Mouse (Mus musculus) CD4-positive, CD25-positive, alpha-beta regulatory T cell, adult 2 months (primary cell): ENCODE measurements around the gene 1110051M20Rik.

Source experiments
- DNase-seq: peaks from one replicate; pipeline ENCODE4 v3.0.0-alpha.2; 2012; ENCODE audit warnings: low read depth, low spot score

Gene 1110051M20Rik

GRCm38 (mm10) chr2:91349974-91350457 lies 94.5 kb downstream of the 1110051M20Rik start:
- no peak for DNase-seq

GRCm38 (mm10) chr2:91348936-91349335 lies 95.6 kb downstream of the 1110051M20Rik start:
- DNase-seq: no peak

- DNase-seq: no peak
These were observed 98.9 kb downstream of the 1110051M20Rik start for GRCm38 (mm10) chr2:91345644-91346043.

- no peak for DNase-seq
These were observed 104.9 kb downstream of the 1110051M20Rik start for GRCm38 (mm10) chr2:91339591-91339990.

DNA sequence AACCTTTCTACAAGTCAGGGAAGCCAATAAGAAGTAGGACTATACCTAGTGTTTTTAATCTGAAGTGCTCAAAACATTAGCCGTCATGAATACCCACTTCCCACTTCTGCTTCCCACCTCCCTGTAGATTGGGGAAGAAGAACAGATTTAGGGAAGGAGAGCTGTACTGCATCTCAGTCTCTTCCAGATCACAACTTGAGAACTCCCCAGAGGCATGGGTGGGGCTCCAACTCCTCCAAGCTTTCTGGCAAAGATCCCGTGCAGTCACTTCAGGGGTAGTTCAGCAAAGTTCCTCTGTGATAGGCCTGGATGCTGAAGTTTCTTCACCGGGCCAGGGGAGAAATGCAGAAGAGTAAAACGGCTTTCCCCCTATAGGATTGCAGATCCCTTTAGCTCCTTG lies 109.4 kb downstream of the 1110051M20Rik start:
- DNase-seq: no peak

GRCm38 (mm10) chr2:91331051-91331843 lies 113.3 kb downstream of the 1110051M20Rik start:
- DNase-seq: no peak

- DNase-seq: no peak
These were observed 114.3 kb downstream of the 1110051M20Rik start for GRCm38 (mm10) chr2:91329996-91330738.

GRCm38 (mm10) chr2:91328729-91329125 lies 115.8 kb downstream of the 1110051M20Rik start:
- DNase-seq: no peak

- no peak for DNase-seq
These were observed 116.4 kb downstream of the 1110051M20Rik start for GRCm38 (mm10) chr2:91327968-91328728.

DNA sequence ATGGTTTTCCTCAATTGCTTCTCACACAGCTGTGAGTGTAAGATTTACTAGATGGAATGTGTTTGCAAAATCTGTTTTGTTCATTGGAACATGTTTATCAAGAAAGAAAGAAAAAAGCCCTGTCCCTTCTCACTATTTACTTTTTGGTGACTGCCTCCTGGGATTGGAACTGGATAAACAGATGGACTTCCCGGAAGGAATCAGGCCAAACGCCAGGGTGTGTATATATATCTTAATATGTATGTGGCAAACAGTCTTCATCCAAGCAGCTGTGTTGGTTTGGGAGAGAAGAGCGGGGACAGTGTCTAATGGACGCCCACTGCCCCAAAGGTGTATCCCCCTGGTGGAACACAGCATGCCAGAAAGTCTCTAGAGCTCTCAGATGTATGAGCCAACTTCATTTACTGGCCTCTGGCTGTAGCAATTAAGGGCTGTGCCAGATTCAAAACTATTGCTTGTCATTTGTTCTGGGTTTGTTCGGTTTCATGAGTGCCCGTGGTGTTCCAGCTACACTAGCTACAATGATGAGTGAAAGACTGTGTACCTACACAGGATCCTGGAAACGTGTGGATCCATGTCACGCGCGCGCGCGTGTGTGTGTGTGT lies 117.7 kb downstream of the 1110051M20Rik start:
- DNase-seq: no peak

GRCm38 (mm10) chr2:91324761-91325421 lies 119.6 kb downstream of the 1110051M20Rik start:
- no peak for DNase-seq

DNA sequence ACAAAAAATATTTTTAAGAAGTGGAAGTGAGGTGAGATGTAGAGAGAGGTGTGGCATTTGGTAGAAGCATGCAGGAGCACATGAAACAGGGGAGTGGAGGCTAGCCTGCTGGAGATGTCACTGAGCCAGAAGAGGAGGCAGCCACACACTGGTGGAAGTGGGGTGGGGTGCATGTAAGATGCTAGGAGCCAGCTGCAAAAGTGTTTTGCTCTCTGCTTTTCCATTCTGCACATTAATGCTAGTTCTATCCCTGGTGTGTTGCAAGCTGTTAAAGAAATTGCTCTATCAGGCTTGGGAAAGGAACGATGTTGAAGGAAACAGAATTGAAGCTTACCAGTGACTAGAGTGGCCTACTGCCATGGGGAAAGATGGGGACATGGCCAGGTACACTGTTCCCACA lies 120.2 kb downstream of the 1110051M20Rik start:
- no peak for DNase-seq

GRCm38 (mm10) chr2:91322490-91322889 lies 122.0 kb downstream of the 1110051M20Rik start:
- DNase-seq: no peak

DNA sequence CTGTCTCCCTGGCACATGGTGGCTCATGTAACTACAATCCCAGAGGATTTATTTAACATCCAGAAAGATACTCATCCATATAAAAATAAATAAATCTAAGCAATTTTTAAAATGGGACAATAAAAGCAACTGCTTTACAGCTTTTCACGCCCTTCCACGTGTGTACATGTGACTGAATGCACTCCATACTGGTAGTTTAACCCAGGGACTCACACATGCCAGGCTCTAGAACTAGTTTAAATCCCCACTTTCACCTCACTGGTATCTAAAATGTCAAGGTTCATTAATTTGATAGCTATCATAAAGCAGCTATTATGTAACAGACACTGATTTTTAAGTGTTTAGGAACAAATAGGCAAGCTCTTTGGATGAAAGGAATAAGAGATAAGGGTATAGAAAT lies 122.6 kb downstream of the 1110051M20Rik start:
- no peak for DNase-seq

DNA sequence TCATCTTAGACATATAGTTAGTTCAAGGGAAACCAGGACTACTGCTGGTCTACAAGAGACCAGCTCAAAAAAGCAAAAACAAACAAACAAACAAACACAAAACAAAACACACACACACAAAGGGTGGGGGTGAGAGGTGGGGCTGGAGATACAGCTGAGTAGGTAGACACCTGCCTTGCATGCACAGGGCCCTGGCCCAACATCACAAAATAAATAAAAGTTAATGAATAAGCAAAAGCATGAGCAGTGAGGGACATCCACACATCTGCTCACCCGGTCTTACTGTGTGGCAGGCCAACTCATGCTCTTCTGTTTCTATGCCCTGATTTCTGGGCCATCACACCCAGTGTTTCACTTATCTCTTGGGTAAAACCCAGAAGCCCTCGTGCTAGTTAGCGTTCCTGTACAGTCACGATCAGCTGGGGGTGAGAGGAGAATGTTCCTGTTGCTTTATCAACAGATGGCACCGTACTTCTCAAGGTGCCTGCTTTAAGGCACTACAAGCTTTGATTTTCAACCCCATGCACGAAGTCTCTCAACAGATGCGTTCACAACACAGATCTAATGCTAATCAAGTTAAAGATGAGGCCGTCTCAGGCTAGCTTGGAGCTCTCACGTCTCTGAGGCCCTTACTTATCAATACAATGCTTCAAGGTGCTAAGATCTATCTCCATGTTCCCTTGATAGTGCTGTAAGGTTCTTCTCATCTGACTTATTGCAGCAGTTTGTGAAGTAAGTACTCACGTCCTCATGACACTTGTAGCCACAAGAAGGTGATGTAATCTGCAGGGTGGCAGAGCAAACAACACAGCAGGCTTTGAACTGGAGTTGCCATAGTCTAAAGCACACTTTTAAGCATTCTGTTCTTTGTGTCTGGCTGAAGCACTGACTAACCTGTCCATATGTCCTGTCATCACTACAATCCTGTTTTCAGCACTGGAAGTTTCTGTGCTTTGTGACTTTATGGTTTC lies 123.7 kb downstream of the 1110051M20Rik start:
- no peak for DNase-seq

- no peak for DNase-seq
These were observed 130.3 kb downstream of the 1110051M20Rik start for GRCm38 (mm10) chr2:91314184-91314583.

DNA sequence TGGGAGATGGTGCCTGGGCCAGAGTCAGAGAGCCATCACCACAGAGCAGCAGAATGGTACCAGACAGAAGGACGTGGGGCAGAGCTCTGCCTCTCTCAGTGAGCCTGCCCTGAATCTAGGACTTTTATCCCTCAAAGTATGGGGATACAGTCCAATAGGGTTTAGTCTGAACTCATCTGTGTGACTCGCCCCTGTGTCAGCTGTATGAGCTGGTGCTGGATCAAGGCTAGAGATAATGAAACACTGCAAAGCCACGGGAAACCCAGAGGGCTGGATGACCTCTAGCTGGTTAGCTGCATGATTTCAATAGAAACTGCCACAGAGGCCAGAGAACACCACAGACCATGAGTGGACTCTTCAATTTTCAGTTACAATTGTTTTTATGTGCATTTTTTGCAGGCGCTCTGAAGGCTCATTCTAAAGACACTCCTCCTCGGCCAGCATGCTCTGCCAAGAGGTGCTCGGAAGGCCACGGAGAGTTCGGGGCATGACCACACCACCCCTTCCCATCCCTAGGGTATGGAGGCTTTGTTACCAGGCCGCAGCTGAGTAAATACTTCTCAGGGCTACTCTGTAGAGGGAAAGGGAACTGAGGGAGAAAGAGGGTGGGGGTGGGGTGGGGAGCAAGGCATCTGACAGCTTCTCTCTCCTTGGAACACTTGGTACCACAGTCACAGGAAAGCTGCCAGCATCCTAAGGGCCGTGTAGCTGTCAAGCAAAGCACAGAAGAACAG lies 131.8 kb downstream of the 1110051M20Rik start:
- no peak for DNase-seq

DNA sequence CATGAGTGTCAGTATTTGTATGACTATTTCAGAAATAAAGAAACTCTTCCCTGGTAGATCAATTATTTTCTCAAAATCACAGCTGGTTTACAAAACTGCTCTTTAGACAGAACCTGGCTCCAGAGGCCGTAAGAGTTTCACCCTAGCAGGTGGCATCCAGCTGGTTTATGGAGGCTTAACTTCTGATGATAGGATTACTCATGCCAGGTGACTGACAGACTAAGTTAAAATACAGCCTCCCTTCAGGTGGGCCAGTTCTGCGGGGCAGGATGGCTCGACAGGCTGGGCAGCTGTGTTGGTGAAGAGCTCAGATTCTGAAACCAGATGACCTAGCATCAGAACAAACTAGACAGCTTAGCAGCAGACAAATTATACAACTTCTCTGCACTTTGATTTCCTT lies 135.0 kb downstream of the 1110051M20Rik start:
- no peak for DNase-seq

GRCm38 (mm10) chr2:91308680-91309079 lies 135.8 kb downstream of the 1110051M20Rik start:
- DNase-seq: peak; percentile 3
